Mouse (Mus musculus): ENCODE results near the gene Gm5426.
A peak's percentile ranks its signal among the peaks of the same experiment; 100 is the strongest.
"Not testable (repeated sequence)": the region's sequence is repeated elsewhere in the genome, so short reads cannot be mapped to it uniquely, and the experiment has no call there.

Gm5426 gene

DNA sequence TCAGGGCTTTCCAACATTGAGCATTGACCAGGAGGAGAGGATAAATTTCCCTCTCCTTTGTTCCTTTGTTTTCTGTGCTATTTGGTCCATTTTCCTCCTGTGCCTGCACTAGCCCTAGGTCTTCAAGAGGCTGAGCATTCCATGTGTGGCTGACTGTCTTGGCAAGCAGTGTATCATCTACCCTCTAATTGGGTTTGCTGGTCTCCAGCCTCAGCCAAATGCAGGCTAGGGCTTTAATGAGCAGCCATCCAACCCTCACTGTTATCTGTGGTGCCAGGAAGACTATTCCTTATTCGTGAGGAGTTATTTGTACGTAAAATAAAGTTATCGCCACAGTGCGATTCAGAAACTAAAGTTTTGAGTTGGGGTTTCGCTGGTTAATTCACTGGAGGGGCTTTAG, 2.2 kb downstream of the Gm5426 start:
- DNase-seq (ENCODE audit: low read depth, low spot score), result no peak

- DNase-seq (ENCODE audit: low read depth, low spot score), result not testable (repeated sequence)
Observed at GRCm38 (mm10) chr10:96139274-96139673, 2.9 kb downstream of the Gm5426 start.

DNA sequence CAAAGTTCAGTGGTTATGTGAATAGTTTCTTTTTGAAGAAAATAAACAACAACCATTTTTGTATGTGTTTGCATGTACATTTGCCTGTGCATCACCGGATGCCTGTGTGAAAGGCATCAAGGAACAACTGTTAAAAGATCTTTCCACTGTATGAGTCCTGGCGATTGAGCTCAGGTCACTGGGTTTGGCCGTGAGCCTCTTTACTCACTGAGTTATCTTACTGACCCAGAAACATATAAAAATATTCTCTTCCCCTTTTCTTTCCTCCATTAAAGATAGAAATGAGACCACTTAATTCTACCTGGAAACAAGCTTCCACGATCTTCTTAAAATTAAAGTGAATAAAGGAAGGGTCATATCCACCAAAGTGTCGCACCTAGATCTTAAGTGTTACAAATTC, 10.2 kb downstream of the Gm5426 start:
- no peak for DNase-seq (ENCODE audit: low read depth, low spot score)

DNA sequence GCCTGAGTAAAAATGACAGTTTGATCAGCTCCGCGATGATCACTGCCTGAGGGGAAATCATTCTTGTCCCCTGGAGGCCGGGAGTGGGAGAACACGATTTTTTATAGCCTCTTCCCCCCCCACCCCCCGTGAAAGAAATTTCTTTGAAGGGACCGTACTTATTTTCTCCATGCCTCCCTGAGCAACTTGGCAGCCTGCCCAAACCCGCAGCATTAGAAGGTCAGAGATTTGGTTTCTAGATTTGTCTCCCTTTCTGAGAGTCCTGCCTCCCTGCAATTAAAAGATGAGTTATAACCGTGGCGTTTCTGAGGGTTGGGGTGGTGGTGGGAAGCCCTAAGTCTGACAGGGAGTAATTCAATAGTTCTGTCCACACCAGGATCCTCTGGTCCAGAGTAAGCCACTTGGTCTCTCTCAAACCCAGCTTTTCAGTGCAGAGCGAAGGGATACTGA, 11.9 kb downstream of the Gm5426 start:
- DNase-seq (ENCODE audit: low read depth, low spot score), result peak; percentile 13

- DNase-seq (ENCODE audit: low read depth, low spot score), result peak; percentile 19
Observed at GRCm38 (mm10) chr10:96150401-96151116, 14.2 kb downstream of the Gm5426 start.

DNA sequence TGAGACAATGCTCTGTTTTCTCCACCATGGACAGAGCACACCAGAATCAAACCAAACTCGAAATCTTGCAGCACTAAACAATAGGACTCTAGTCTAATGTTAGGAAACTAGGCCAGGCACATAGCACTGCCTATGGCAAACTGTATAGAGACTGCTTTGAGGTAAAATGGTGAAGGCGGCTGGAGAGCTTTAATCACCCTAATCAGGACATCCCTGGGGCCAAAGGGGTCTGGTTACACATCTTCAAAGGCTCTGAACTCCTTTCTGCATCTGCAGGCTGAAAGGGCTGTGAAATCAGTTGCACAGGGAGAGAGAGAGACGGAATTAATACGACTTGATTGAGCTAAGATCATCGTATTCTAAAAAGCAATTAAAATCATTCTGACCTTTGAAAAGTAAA, 16.9 kb downstream of the Gm5426 start:
- DNase-seq (ENCODE audit: low read depth, low spot score), result no peak

- peak; percentile 55 for DNase-seq (ENCODE audit: low read depth, low spot score)
Observed at GRCm38 (mm10) chr10:96162975-96163706, 26.7 kb downstream of the Gm5426 start.

DNA sequence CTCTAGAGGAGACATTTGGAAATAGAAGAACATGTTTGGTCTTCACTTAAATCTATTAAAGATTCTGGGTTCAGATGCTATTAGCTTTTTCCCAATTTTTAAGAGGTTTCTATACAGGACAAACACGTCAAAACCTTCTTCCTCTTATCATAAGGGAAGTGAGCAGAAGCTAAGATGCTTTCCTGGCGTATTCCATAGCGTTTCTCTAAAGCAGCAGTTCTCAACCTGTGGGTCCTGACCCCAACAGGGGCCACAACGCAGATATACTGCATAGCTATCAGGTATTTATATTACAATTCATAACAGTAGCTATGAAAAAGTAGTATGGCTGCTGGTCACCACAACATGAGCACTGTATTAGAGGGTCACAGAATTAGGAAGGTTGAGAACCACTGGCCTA, 27.4 kb downstream of the Gm5426 start:
- no peak for DNase-seq (ENCODE audit: low read depth, low spot score)

DNA sequence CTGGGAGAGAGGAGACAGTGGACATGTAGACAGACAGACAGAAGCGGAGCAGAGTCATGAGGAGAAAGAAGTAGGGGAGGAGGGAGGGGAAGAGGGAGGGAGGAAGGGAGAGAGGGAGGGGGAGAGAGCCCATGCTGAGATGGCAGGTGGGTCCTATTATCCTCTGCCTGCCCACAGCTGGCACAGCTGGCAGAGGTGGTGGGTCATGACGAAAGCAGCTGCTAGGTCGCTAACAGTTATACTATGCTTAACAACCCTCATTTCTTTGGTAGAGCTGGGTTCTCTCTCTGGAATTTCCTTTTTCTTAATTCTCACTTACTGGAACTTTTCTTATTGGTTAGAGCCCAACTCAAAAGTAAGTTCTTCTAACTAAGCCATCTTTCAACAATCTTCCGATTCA, 28.9 kb downstream of the Gm5426 start:
- no peak for DNase-seq (ENCODE audit: low read depth, low spot score)

GRCm38 (mm10) chr10:96168998-96169397, 32.6 kb downstream of the Gm5426 start:
- no peak for DNase-seq (ENCODE audit: low read depth, low spot score)

DNA sequence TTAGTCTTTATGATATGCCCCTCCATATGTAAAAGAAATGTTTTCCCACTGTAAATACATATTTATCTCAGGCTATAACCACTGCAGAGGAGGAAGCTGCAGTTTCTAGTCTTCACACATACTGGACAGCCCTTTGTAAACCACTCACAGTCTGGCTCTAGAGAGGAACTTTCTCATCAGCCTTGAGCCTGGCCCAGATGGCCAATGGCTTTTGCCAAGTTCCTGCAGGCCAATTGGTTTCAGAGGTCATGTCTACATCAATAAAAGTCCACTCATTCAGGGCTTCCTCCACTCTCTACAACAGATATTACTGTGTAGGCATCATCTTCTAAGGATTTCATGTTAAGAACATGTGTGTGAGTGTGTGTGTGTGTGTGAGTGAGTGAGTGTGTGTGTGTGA, 35.1 kb downstream of the Gm5426 start:
- peak; percentile 51 for DNase-seq (ENCODE audit: low read depth, low spot score)

DNA sequence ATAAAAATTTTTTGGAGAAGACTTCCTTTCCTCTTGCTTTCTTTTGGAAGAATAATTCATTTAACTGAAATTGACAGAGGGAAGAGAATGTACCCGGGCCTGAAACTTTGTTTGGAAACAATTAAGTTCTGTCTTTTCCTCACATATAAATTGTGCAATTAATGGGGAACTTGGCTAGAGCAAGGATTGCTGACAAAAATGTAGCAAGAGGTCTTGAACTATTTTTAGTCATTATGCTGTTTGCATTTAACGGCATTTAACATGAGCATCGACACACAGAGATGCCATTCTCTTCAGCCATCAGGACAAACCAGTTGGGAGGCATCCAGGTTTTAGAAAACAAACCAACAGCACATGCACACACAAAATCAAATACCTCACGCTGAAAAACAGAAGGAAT, 36.6 kb downstream of the Gm5426 start:
- peak; percentile 43 for DNase-seq (ENCODE audit: low read depth, low spot score)

DNA sequence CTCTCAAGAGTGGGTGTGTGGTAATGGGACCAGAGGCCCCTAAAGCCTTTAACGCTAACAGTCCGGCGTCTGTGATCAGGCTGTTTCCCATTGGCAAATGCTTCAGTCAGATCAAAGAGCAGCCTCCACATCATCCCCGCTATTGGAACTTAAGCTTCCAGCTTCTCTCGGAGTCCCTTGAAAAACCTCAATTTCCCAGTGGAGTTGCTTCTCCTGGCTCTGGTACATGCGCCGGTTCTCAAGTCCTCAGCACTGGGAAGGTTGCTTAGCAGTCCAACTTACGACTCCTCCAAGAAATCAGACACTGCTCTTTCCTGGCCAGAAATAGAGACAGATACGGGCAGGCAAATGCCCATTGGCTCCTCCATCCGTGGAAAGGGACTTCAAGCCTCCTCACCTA, 37.4 kb downstream of the Gm5426 start:
- DNase-seq (ENCODE audit: low read depth, low spot score), result peak; percentile 75

- DNase-seq (ENCODE audit: low read depth, low spot score), result no peak
Observed at GRCm38 (mm10) chr10:96176916-96177315, 40.5 kb downstream of the Gm5426 start.

GRCm38 (mm10) chr10:96180554-96181397, 44.4 kb downstream of the Gm5426 start:
- DNase-seq (ENCODE audit: low read depth, low spot score), result no peak

DNA sequence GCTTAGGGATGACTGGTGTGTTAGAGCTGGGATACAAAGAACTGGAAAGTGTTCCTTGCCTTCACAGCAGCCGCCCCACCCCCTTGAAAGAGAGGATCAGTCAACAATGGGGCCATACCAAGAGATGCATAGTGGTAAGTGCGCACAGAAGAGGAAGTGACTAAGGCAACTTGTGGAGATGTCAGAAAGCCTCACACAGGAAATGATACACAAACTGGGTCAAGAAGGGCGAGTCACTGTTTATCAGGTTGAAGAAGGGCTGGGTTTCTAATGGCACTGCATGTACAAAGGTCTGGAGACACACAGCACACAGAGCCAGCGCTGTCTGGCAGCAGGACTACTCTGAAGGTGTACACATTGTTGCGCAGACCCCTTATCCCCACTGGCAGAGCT, 45.0 kb downstream of the Gm5426 start:
- no peak for DNase-seq (ENCODE audit: low read depth, low spot score)

- DNase-seq (ENCODE audit: low read depth, low spot score), result no peak
Observed at GRCm38 (mm10) chr10:96181883-96182628, 45.7 kb downstream of the Gm5426 start.

- no peak for DNase-seq (ENCODE audit: low read depth, low spot score)
Observed at GRCm38 (mm10) chr10:96185026-96185425, 48.6 kb downstream of the Gm5426 start.

- no peak for DNase-seq (ENCODE audit: low read depth, low spot score)
Observed at GRCm38 (mm10) chr10:96185601-96186000, 49.2 kb downstream of the Gm5426 start.

Data from skeletal muscle tissue, adult 2 months (tissue).